ENCODE assay signal across 23 mouse cellular contexts in the genomic region with DNA sequence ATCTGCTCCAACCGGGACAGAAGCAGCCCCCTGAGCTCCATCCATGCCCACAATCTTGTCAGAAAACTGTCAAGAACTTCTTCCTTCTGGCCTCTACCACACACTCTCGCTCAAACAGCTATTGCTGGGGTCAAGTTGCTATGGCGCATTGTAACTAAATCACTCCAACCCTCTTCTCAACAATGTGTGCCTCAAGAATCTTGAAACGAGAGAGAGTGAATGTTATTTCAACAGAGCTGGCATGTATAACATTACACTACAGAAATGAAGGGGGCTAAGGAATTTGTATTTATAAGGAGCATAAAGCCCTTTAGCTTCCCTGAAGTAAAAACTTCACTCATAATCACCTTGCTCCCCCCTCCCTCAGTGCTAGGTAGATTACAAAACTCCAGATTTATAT. TPM values are rescaled to one million over a fixed set of nuclear protein-coding genes. Genes with fewer than 3 reads are reported as not detected.
"Had no signal": no experiment of that assay in that cellular context is flagged by ENCODE, and none has a peak within 500 bp of the region (broad histone marks: within the 10 kb centered on the region; RNA-seq: fewer than 3 reads in every experiment).

No protein-coding gene starts in this region.

- H3K4me2 ChIP-seq: intestine, embryonic 15.5 days; limb, embryonic 12.5 days; limb, embryonic 15.5 days; liver, embryonic 12.5 days; liver, embryonic 15.5 days; midbrain, embryonic 12.5 days; midbrain, embryonic 15.5 days; neural tube, embryonic 12.5 days; neural tube, embryonic 15.5 days had no signal

- DNase-seq: kidney, adult 11 months; kidney, adult 8-10 months; kidney, postnatal 10 days; kidney, postnatal 4 days; left cerebral cortex, postnatal 4 days; right cerebral cortex, adult 18-20 months; right cerebral cortex, postnatal 14 days; right cerebral cortex, postnatal 4 days; thymus, adult 18-20 months; thymus, postnatal 36 days had no signal

- ATAC-seq: intestine, embryonic 15.5 days; liver, embryonic 12.5 days; midbrain, embryonic 15.5 days had no signal

- H3K9ac ChIP-seq: intestine, embryonic 15.5 days; limb, embryonic 12.5 days; limb, embryonic 15.5 days; liver, embryonic 12.5 days; liver, embryonic 15.5 days; midbrain, embryonic 12.5 days; midbrain, embryonic 15.5 days; neural tube, embryonic 12.5 days; neural tube, embryonic 15.5 days had no signal

- H3K4me3 ChIP-seq: intestine, embryonic 15.5 days; limb, embryonic 12.5 days; limb, embryonic 15.5 days; liver, embryonic 12.5 days; liver, embryonic 15.5 days; midbrain, embryonic 12.5 days; midbrain, embryonic 15.5 days; neural tube, embryonic 12.5 days; neural tube, embryonic 15.5 days had no signal

- H3K27me3 ChIP-seq: intestine, embryonic 15.5 days; limb, embryonic 12.5 days; limb, embryonic 15.5 days; liver, embryonic 12.5 days; liver, embryonic 15.5 days; midbrain, embryonic 12.5 days; midbrain, embryonic 15.5 days; neural tube, embryonic 12.5 days; neural tube, embryonic 15.5 days had no signal

- H3K36me3 ChIP-seq: intestine, embryonic 15.5 days; limb, embryonic 12.5 days; limb, embryonic 15.5 days; midbrain, embryonic 12.5 days; midbrain, embryonic 15.5 days; neural tube, embryonic 12.5 days; neural tube, embryonic 15.5 days had no signal

- H3K4me1 ChIP-seq: limb, embryonic 12.5 days had no signal

- H3K9me3 ChIP-seq: intestine, embryonic 15.5 days; limb, embryonic 15.5 days; liver, embryonic 12.5 days; liver, embryonic 15.5 days; midbrain, embryonic 15.5 days; neural tube, embryonic 15.5 days had no signal

- H3K27ac ChIP-seq: intestine, embryonic 15.5 days; limb, embryonic 12.5 days; limb, embryonic 15.5 days; liver, embryonic 12.5 days; liver, embryonic 15.5 days; macrophage; midbrain, embryonic 12.5 days; midbrain, embryonic 15.5 days; neural tube, embryonic 12.5 days; neural tube, embryonic 15.5 days; stomach, postnatal 0 days had no signal

RNA-seq across cellular contexts. Expression of a gene that starts 37.3 kb away (rescaled TPM):
- polyA plus RNA-seq: intestine, embryonic 15.5 days; limb, embryonic 12.5 days; limb, embryonic 15.5 days; liver, embryonic 12.5 days; liver, embryonic 15.5 days; macrophage; midbrain, embryonic 12.5 days; midbrain, embryonic 15.5 days; neural tube, embryonic 15.5 days; stomach, embryonic 14.5 days; stomach, postnatal 0 days; urinary bladder, adult 2 months had no signal
